Mouse (Mus musculus) liver, embryonic 14.5 days (tissue): Measurements from ENCODE around the gene Sys1.

Source experiments
- CTCF ChIP-seq: IDR thresholded peaks from 2 replicates; pipeline ENCODE4 v1.5.1; 2016; ENCODE audit warnings: antibody characterized with exemption, low read depth, control low read depth
- EP300 ChIP-seq: IDR thresholded peaks from 2 replicates; pipeline ENCODE4 v1.6.1; 2016; ENCODE audit warnings: antibody characterized with exemption, low read depth

DNA sequence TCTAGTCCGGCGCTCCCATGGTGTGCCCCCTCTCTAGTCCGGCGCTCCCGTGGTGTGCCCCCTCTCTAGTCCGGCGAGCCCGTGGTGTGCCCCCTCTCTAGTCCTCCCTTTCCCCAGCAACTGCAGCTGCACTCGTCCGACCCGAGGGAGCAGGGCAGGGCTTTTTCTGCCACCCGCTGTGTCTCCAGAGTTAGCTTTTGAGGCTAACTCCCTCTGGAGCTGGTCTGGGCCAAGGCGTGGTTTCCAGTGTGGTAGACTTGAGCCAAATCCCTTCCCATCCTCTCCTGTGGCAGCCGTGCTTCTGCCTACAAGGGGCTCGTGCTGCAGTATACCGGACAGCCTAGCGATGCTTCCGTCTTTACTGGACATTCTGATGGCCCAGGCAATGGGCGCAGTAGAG, 51.0 kb downstream of the Sys1 start:
- TF ChIP-seq CTCF = no peak
- TF ChIP-seq EP300 = no peak
